Mouse (Mus musculus) B cell, adult 2 months (primary cell): ENCODE results near the gene Tbc1d1.
A peak's percentile ranks its signal among the peaks of the same experiment; 100 is the strongest.

Source experiments
- DNase-seq, 2 experiments: peaks; one replicate each; pipeline ENCODE4 v3.0.0; 2022

Gene Tbc1d1

GRCm38 (mm10) chr5:64161917-64162316 lies 5.8 kb downstream of the Tbc1d1 start:
- DNase-seq, result no peak

- DNase-seq, result no peak
Measured at GRCm38 (mm10) chr5:64162582-64162981, 6.5 kb downstream of the Tbc1d1 start.

- no peak for DNase-seq
Measured at GRCm38 (mm10) chr5:64164414-64164813, 8.3 kb downstream of the Tbc1d1 start.

GRCm38 (mm10) chr5:64165826-64166225 lies 9.7 kb downstream of the Tbc1d1 start:
- DNase-seq, result no peak

GRCm38 (mm10) chr5:64168990-64169540 lies 13.0 kb downstream of the Tbc1d1 start:
- DNase-seq, result no peak

GRCm38 (mm10) chr5:64172884-64173283 lies 16.8 kb downstream of the Tbc1d1 start:
- DNase-seq, result no peak

- DNase-seq, result no peak
Measured at GRCm38 (mm10) chr5:64173302-64173701, 17.2 kb downstream of the Tbc1d1 start.

- no peak for DNase-seq
Measured at GRCm38 (mm10) chr5:64174429-64174935, 18.4 kb downstream of the Tbc1d1 start.

- no peak for DNase-seq
Measured at GRCm38 (mm10) chr5:64180548-64180947, 24.4 kb downstream of the Tbc1d1 start.

GRCm38 (mm10) chr5:64183712-64184111 lies 27.6 kb downstream of the Tbc1d1 start:
- DNase-seq, result no peak

- DNase-seq, result no peak
Measured at GRCm38 (mm10) chr5:64185257-64185656, 29.2 kb downstream of the Tbc1d1 start.

- DNase-seq, result no peak
Measured at GRCm38 (mm10) chr5:64186566-64186965, 30.5 kb downstream of the Tbc1d1 start.

GRCm38 (mm10) chr5:64188083-64188648 lies 32.1 kb downstream of the Tbc1d1 start:
- no peak for DNase-seq

GRCm38 (mm10) chr5:64190892-64191291 lies 34.8 kb downstream of the Tbc1d1 start:
- no peak for DNase-seq

- DNase-seq, result no peak
Measured at GRCm38 (mm10) chr5:64193353-64193752, 37.2 kb downstream of the Tbc1d1 start.

GRCm38 (mm10) chr5:64196250-64196865 lies 40.3 kb downstream of the Tbc1d1 start:
- DNase-seq, result no peak

GRCm38 (mm10) chr5:64196866-64197321 lies 40.8 kb downstream of the Tbc1d1 start:
- DNase-seq, result no peak

- no peak for DNase-seq
Measured at GRCm38 (mm10) chr5:64198624-64199023, 42.5 kb downstream of the Tbc1d1 start.

GRCm38 (mm10) chr5:64201071-64201470 lies 45.0 kb downstream of the Tbc1d1 start:
- no peak for DNase-seq

- peak; percentile 71 to 75 for DNase-seq
Measured at GRCm38 (mm10) chr5:64202306-64202705, 46.2 kb downstream of the Tbc1d1 start.

GRCm38 (mm10) chr5:64205610-64206009 lies 49.5 kb downstream of the Tbc1d1 start:
- DNase-seq, result peak; percentile 71 to 73

GRCm38 (mm10) chr5:64206431-64206830 lies 50.3 kb downstream of the Tbc1d1 start:
- DNase-seq, result no peak

GRCm38 (mm10) chr5:64206875-64207274 lies 50.8 kb downstream of the Tbc1d1 start:
- DNase-seq, result no peak

GRCm38 (mm10) chr5:64207800-64208199 lies 51.7 kb downstream of the Tbc1d1 start:
- DNase-seq, result no peak
